Mouse (Mus musculus) bone marrow macrophage, adult 2 months (primary cell): ENCODE measurements around the gene Cela1.
A peak's percentile ranks its signal among the peaks of the same experiment; 100 is the strongest.

Source experiments
- CTCF ChIP-seq: IDR thresholded peaks from 2 replicates; pipeline ENCODE4 v1.5.1; 2012; ENCODE audit warnings: low read depth, mild to moderate bottlenecking, low read length, moderate library complexity
- POLR2A ChIP-seq: IDR thresholded peaks from 2 replicates; pipeline ENCODE4 v1.6.1; 2012; ENCODE audit warnings: mild to moderate bottlenecking, low read depth, low read length, borderline replicate concordance

DNA sequence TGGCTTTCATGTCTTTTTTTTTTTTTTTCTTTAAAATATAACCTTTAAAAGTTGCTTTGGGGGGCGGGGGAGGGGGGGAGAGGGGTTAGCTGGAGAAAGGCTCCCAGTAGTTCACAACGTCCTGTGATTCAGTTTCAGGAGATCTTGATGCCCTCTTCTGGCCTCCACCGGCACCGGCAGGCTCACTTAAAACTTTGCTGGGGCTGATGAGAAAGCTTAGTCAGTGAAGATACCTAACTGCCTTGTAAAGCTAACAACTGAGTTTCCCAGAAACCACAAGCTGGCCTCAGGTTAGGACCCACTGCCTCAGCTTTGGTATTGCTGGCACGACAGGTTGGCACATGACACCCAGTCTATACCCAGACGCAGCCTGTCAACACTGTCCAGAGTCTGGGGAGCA, 50.1 kb downstream of the Cela1 start:
- peak; percentile 10; the same call in 1 of the 2 replicates for TF ChIP-seq CTCF
- TF ChIP-seq POLR2A: no peak
